Mouse (Mus musculus): Measurements from ENCODE around the gene Aldh1a1.
"Not testable (repeated sequence)": the region's sequence is repeated elsewhere in the genome, so short reads cannot be mapped to it uniquely, and the experiment has no call there.

Aldh1a1 gene

GRCm38 (mm10) chr19:20492491-20492890 lies at the start of gene Aldh1a1:
Aldh1a1 (plus strand) TSS chr19:20492715.
- peak in 1 of 2 experiments; percentile 18 for DNase-seq (ENCODE audit: low spot score in 2 of 2)

GRCm38 (mm10) chr19:20447807-20448206 lies 44.7 kb upstream of the Aldh1a1 start:
- no peak for DNase-seq (ENCODE audit: low spot score in 2 of 2)

GRCm38 (mm10) chr19:20449546-20449945 lies 43.0 kb upstream of the Aldh1a1 start:
- peak; percentile 11 to 49 for DNase-seq (ENCODE audit: low spot score in 2 of 2)

- DNase-seq (ENCODE audit: low spot score in 2 of 2): no peak
Observed at GRCm38 (mm10) chr19:20451045-20451444, 41.5 kb upstream of the Aldh1a1 start.

GRCm38 (mm10) chr19:20484497-20484896 lies 8.0 kb upstream of the Aldh1a1 start:
- DNase-seq (ENCODE audit: low spot score in 2 of 2): no peak

GRCm38 (mm10) chr19:20491950-20492349 lies 565 bp upstream of the Aldh1a1 start:
- DNase-seq (ENCODE audit: low spot score in 2 of 2): no peak

GRCm38 (mm10) chr19:20496476-20496875 lies 4.0 kb downstream of the Aldh1a1 start:
- DNase-seq (ENCODE audit: low spot score in 2 of 2): no peak

- no peak for DNase-seq (ENCODE audit: low spot score in 2 of 2)
Observed at GRCm38 (mm10) chr19:20505359-20505758, 12.8 kb downstream of the Aldh1a1 start.

- DNase-seq (ENCODE audit: low spot score in 2 of 2): no peak
Observed at GRCm38 (mm10) chr19:20506936-20507615, 14.6 kb downstream of the Aldh1a1 start.

- no peak for DNase-seq (ENCODE audit: low spot score in 2 of 2)
Observed at GRCm38 (mm10) chr19:20508609-20509008, 16.1 kb downstream of the Aldh1a1 start.

GRCm38 (mm10) chr19:20511971-20512370 lies 19.5 kb downstream of the Aldh1a1 start:
- no peak for DNase-seq (ENCODE audit: low spot score in 2 of 2)

GRCm38 (mm10) chr19:20513181-20513580 lies 20.7 kb downstream of the Aldh1a1 start:
- no peak for DNase-seq (ENCODE audit: low spot score in 2 of 2)

- DNase-seq (ENCODE audit: low spot score in 2 of 2): no peak
Observed at GRCm38 (mm10) chr19:20513688-20514361, 21.3 kb downstream of the Aldh1a1 start.

GRCm38 (mm10) chr19:20516481-20516880 lies 24.0 kb downstream of the Aldh1a1 start:
- DNase-seq (ENCODE audit: low spot score in 2 of 2): no peak

GRCm38 (mm10) chr19:20529156-20529555 lies 36.6 kb downstream of the Aldh1a1 start:
- not testable (repeated sequence) for DNase-seq (ENCODE audit: low spot score in 2 of 2)

- DNase-seq (ENCODE audit: low spot score in 2 of 2): no peak
Observed at GRCm38 (mm10) chr19:20529921-20530696, 37.6 kb downstream of the Aldh1a1 start.

GRCm38 (mm10) chr19:20536538-20536937 lies 44.0 kb downstream of the Aldh1a1 start:
- DNase-seq (ENCODE audit: low spot score in 2 of 2): peak; percentile 64 to 85

- no peak for DNase-seq (ENCODE audit: low spot score in 2 of 2)
Observed at GRCm38 (mm10) chr19:20541044-20541443, 48.5 kb downstream of the Aldh1a1 start.

GRCm38 (mm10) chr19:20541924-20542323 lies 49.4 kb downstream of the Aldh1a1 start:
- no peak for DNase-seq (ENCODE audit: low spot score in 2 of 2)

- DNase-seq (ENCODE audit: low spot score in 2 of 2): no peak
Observed at GRCm38 (mm10) chr19:20543816-20544215, 51.3 kb downstream of the Aldh1a1 start.

- DNase-seq (ENCODE audit: low spot score in 2 of 2): no peak
Observed at GRCm38 (mm10) chr19:20544941-20545340, 52.4 kb downstream of the Aldh1a1 start.

GRCm38 (mm10) chr19:20547025-20547424 lies 54.5 kb downstream of the Aldh1a1 start:
- no peak for DNase-seq (ENCODE audit: low spot score in 2 of 2)
